Mouse (Mus musculus) cortical plate, adult 2 months (tissue): ENCODE measurements at regions not wholly inside any gene's neighbourhood (a gene's known extent, or its start where the extent isn't known, plus 50 kb on each side); places are given as distances from the start of the nearest gene placed in this dataset.

Source experiments
- H3K27ac ChIP-seq: fragments of 200-500 bp; 2 replicates; pipeline ENCODE4 v1.5.1; 2012; ENCODE audit warnings: low read length, control low read depth, inconsistent platforms; ENCODE audit not compliant: insufficient read depth
- H3K4me1 ChIP-seq: fragments of 200-500 bp; 2 replicates; pipeline ENCODE4 v1.6.1; 2011; ENCODE audit warnings: low read length; ENCODE audit not compliant: control insufficient read depth, insufficient read depth
- H3K4me3 ChIP-seq: fragments of 200-500 bp; 2 replicates; pipeline ENCODE4 v1.5.1; 2011; ENCODE audit warnings: mild to moderate bottlenecking, low read length, control low read depth; ENCODE audit not compliant: insufficient read depth
- CTCF ChIP-seq: fragments of 200-500 bp; IDR thresholded peaks from 2 replicates; pipeline ENCODE4 v1.5.1; 2011; ENCODE audit warnings: mild to moderate bottlenecking, control low read depth, low read length; ENCODE audit not compliant: insufficient read depth; ENCODE audit errors: extremely low read depth
- POLR2A ChIP-seq: fragments of 200-500 bp; IDR thresholded peaks from 2 replicates; pipeline ENCODE4 v1.6.1; 2011; ENCODE audit warnings: mild to moderate bottlenecking, low read length, control low read depth; ENCODE audit not compliant: insufficient read depth; ENCODE audit errors: extremely low read depth

DNA sequence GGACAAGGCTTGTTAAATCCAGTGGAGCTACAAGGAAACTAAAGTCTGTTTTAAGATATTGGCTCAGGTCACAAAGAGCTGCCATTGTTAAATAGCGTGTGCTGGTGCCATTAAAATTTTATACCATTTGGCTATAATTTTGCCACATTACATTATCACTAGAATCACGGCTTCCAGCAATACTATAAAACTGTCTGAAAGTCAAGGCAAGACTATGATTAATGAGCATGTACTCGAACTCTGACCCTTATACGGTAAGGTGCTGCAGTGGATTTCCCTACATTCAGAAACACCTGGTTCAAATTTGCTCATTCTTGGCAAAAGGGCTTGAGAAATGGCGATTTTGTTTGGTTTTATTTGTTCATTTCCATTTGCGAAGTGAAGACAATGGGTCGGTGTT, 119.2 kb upstream of the Mon1b start:
- H3K4me1 ChIP-seq: no peaks in the 10 kb centered on the region
- H3K4me3 ChIP-seq: no peak overlapping the region
- TF ChIP-seq CTCF (no peak), POLR2A (no peak)
- H3K27ac ChIP-seq: no peak overlapping the region

- Histone ChIP-seq H3K4me1 (no peaks in the 10 kb centered on the region), H3K27ac (no peak overlapping the region), H3K4me3 (no peak overlapping the region)
- TF ChIP-seq CTCF (no peak), POLR2A (no peak)
Measured at GRCm38 (mm10) chr8:113517912-113518311, 117.5 kb upstream of the Mon1b start.

DNA sequence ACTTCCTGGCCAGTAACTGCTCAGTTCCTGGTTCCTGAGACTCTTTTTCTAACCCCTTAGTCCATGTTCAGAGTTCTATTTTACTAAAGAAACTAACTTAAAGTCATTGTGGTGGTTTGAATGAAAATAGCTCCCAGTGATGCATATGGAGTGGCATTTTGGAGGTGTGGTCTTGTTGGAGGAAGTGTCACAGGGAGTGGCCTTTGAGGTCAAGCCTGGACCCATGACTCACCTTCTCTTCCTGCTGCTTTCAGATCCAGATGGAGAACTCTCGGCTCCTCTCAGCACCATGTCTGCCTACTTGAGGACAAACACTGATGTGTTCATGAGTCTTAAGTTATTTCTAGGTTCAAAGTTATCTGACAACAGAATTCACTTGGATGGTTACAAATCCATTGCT, 111.8 kb upstream of the Mon1b start:
- TF ChIP-seq CTCF: no peak
- TF ChIP-seq POLR2A: no peak
- no peak overlapping the region for H3K27ac ChIP-seq
- H3K4me3 ChIP-seq: no peak overlapping the region
- no peaks in the 10 kb centered on the region for H3K4me1 ChIP-seq

GRCm38 (mm10) chr8:113531116-113531665, 104.2 kb upstream of the Mon1b start:
- no peaks in the 10 kb centered on the region for H3K4me1 ChIP-seq
- no peak overlapping the region for H3K27ac ChIP-seq
- TF ChIP-seq POLR2A (no peak), CTCF (no peak)
- H3K4me3 ChIP-seq: no peak overlapping the region

DNA sequence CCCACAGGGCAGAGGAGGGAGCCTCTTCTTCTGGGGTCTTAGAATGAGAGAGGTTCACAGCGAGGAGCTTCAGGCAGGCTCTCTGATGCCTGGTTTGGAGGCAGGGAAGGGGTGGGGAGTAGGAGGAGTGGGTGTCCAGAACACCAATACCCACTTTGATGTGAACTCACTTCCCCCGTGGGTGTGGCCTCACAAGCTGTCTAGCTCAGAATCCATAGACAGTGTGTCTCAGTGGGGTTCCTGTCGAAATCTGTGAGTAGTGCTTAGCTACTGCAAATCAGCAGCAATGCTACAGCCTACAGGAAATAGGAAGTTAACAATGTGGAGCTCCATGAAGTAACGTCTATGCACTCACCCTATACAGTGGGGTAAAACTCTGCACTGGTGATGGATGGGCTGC, 102.5 kb upstream of the Mon1b start:
- Histone ChIP-seq H3K27ac (no peak overlapping the region), H3K4me3 (no peak overlapping the region), H3K4me1 (no peaks in the 10 kb centered on the region)
- no peak for TF ChIP-seq POLR2A
- TF ChIP-seq CTCF: no peak

DNA sequence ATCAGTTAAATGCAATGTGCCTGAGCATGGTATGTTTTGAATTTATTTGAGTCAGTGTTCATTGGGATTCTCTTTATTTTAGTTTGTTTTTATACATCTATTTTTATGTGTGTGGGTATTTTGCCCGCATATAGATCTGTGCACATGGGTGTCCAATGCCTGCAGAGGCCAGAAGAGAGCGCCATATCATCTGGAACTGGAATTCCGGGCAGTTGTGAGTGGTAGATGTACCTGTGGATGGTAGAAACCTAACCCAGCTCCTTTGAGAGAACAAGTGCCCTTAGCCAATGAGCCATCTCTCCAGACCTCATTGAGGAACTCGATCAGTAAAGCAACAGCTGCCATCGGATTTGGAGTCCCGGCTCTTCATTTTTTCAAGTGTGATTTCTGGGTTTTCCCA, 94.0 kb upstream of the Mon1b start:
- Histone ChIP-seq H3K4me3 (no peak overlapping the region), H3K27ac (no peak overlapping the region), H3K4me1 (no peaks in the 10 kb centered on the region)
- TF ChIP-seq CTCF (no peak), POLR2A (no peak)

- Histone ChIP-seq H3K4me3 (no peak overlapping the region), H3K27ac (no peak overlapping the region), H3K4me1 (no peaks in the 10 kb centered on the region)
- TF ChIP-seq CTCF (no peak), POLR2A (no peak)
Measured at GRCm38 (mm10) chr8:113542082-113542481, 93.3 kb upstream of the Mon1b start.

- TF ChIP-seq CTCF (no peak), POLR2A (no peak)
- Histone ChIP-seq H3K27ac (no peak overlapping the region), H3K4me3 (no peak overlapping the region), H3K4me1 (no peaks in the 10 kb centered on the region)
Measured at GRCm38 (mm10) chr8:113542713-113543112, 92.7 kb upstream of the Mon1b start.

DNA sequence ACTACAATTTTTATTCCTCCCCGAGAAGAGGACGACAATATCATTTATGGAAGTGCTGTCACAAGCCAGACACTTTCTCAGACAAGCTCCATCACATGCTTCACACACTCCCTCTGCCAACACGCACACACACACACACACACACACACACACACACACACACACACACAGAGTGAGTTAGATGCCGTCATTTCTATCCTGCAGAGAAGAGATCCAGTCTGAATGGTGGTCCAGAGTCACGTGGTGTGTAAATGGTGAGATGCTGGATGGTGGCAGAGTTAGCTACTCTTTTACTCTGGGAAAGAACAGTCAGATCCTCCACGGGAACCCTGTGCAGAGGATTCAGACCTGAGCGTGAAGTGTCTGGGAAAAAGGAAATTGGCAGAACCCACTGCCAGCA, 86.2 kb upstream of the Mon1b start:
- Histone ChIP-seq H3K4me3 (no peak overlapping the region), H3K27ac (no peak overlapping the region), H3K4me1 (no peaks in the 10 kb centered on the region)
- TF ChIP-seq POLR2A (no peak), CTCF (no peak)

GRCm38 (mm10) chr8:113551454-113552273, 83.7 kb upstream of the Mon1b start:
- H3K27ac ChIP-seq: no peak overlapping the region
- TF ChIP-seq POLR2A (no peak), CTCF (no peak)
- H3K4me3 ChIP-seq: no peak overlapping the region

More at GRCm38 (mm10) chr8:113551454-113552273, 83.7 kb upstream of the Mon1b start:
- H3K4me1 ChIP-seq: no peaks in the 10 kb centered on the region
